Mouse (Mus musculus): ENCODE data around the gene Armc10. TPM values are rescaled to one million over a fixed set of nuclear protein-coding genes. Genes with fewer than 3 reads are reported as not detected.
"Not testable (repeated sequence)": the region's sequence is repeated elsewhere in the genome, so short reads cannot be mapped to it uniquely, and the experiment has no call there.

Armc10 gene
- polyA plus RNA-seq, 1 experiment from 2014 or later: 5.7 TPM

GRCm38 (mm10) chr5:21706546-21706945 lies 60.9 kb downstream of the Armc10 start:
- no peaks in the 10 kb centered on the region for H3K36me3 ChIP-seq (replicated peaks)
- peaks cover 19% of the 10 kb centered on the region for H3K4me1 ChIP-seq (replicated peaks)
- ATAC-seq (ENCODE audit: insufficient read depth): no peak
- no peak overlapping the region for H3K27ac ChIP-seq (replicated peaks)
- H3K9ac ChIP-seq: no peak overlapping the region
- H3K27me3 ChIP-seq: no peaks in the 10 kb centered on the region
- no peak overlapping the region for H3K4me3 ChIP-seq (replicated peaks)
- no peak overlapping the region for H3K4me2 ChIP-seq
- no peaks in the 10 kb centered on the region for H3K9me3 ChIP-seq (replicated peaks)
- 84% methylated on average over 4 of the region's 4 CpGs for WGBS (ENCODE audit: insufficient replicate concordance)

GRCm38 (mm10) chr5:21708011-21708410 lies 62.4 kb downstream of the Armc10 start:
- WGBS (ENCODE audit: insufficient replicate concordance): 69% methylated on average over 8 of the region's 8 CpGs
- H3K4me2 ChIP-seq; ATAC-seq (ENCODE audit: insufficient read depth); H3K4me3 ChIP-seq (replicated peaks); H3K36me3 ChIP-seq (replicated peaks); H3K4me1 ChIP-seq (replicated peaks); H3K27ac ChIP-seq (replicated peaks); H3K27me3 ChIP-seq; H3K9me3 ChIP-seq (replicated peaks); H3K9ac ChIP-seq: not testable (repeated sequence)

Other genes with a start within 250 kb of the Armc10 start
- not detected in 2 replicates for gene Ccdc146, start 221.1 kb upstream of the Armc10 start, polyA plus RNA-seq (2015; fragmentation: Nextera tagmentation; extraction: Ambion mirVana)
- 2.7 and 3.0 TPM in 2 replicates for gene Fam185a, start 220.9 kb upstream of the Armc10 start, polyA plus RNA-seq (2015; fragmentation: Nextera tagmentation; extraction: Ambion mirVana)
- gene Lrrc17, start 102.3 kb upstream of the Armc10 start, polyA plus RNA-seq (2015; fragmentation: Nextera tagmentation; extraction: Ambion mirVana): 2.0 and 2.5 TPM in 2 replicates
- gene Fbxl13, start 179 bp upstream of the Armc10 start, polyA plus RNA-seq (2015; fragmentation: Nextera tagmentation; extraction: Ambion mirVana): 0.08 and 0.16 TPM in 2 replicates
- 0.74 and 1.1 TPM in 2 replicates for gene Napepld, start 55.6 kb downstream of the Armc10 start, polyA plus RNA-seq (2015; fragmentation: Nextera tagmentation; extraction: Ambion mirVana)
- gene Pmpcb, start 91.3 kb downstream of the Armc10 start, polyA plus RNA-seq (2015; fragmentation: Nextera tagmentation; extraction: Ambion mirVana): 38.9 and 44.4 TPM in 2 replicates
- gene Dnajc2, start 139.4 kb downstream of the Armc10 start, polyA plus RNA-seq (2015; fragmentation: Nextera tagmentation; extraction: Ambion mirVana): 21.5 and 23.3 TPM in 2 replicates
- gene Psmc2, start 139.5 kb downstream of the Armc10 start, polyA plus RNA-seq (2015; fragmentation: Nextera tagmentation; extraction: Ambion mirVana): 111 and 116 TPM in 2 replicates
- not detected in 2 replicates for gene Slc26a5, start 219.8 kb downstream of the Armc10 start, polyA plus RNA-seq (2015; fragmentation: Nextera tagmentation; extraction: Ambion mirVana)